Mouse (Mus musculus) frontal cortex, adult 2 months (tissue): Measurements from ENCODE around the gene Tnfrsf23. TPM values are rescaled to one million over a fixed set of nuclear protein-coding genes. Genes with fewer than 3 reads are reported as not detected.

Experiments
- polyA plus RNA-seq: library from polyadenylated mRNA; depleted of rRNA; stranded (reverse); fragments of >200 nt; gene quantifications from 2 replicates; pipeline ENCODE4 v1.2.3, GENCODE M21; 2012; rRNA removed

Gene Tnfrsf23
- polyA plus RNA-seq, 1 experiment: 2.8 TPM

Other genes with a start within 250 kb of the Tnfrsf23 start
- 9.1 and 10.3 TPM in 2 replicates for gene Cdkn1c, start 224.8 kb downstream of the Tnfrsf23 start, polyA plus RNA-seq
- gene Slc22a18, start 212.1 kb downstream of the Tnfrsf23 start, polyA plus RNA-seq: 0.74 and 1.1 TPM in 2 replicates
- 0.86 and 1.3 TPM in 2 replicates for gene Phlda2, start 182.7 kb downstream of the Tnfrsf23 start, polyA plus RNA-seq
- gene Nap1l4, start 136.8 kb downstream of the Tnfrsf23 start, polyA plus RNA-seq: 127 and 139 TPM in 2 replicates
- 50.6 and 51.8 TPM in 2 replicates for gene Cars, start 85.8 kb downstream of the Tnfrsf23 start, polyA plus RNA-seq
- gene Tnfrsf26, start 57.1 kb downstream of the Tnfrsf23 start, polyA plus RNA-seq: 0.18 and 0.21 TPM in 2 replicates
- 4.1 and 4.6 TPM in 2 replicates for gene Tnfrsf22, start 36.2 kb downstream of the Tnfrsf23 start, polyA plus RNA-seq
- 36.2 and 37.1 TPM in 2 replicates for gene Osbpl5, start 71.1 kb upstream of the Tnfrsf23 start, polyA plus RNA-seq
- gene Mrgprg, start 81.1 kb upstream of the Tnfrsf23 start, polyA plus RNA-seq: 0.29 and 0.36 TPM in 2 replicates
- gene Mrgpre, start 98.6 kb upstream of the Tnfrsf23 start, polyA plus RNA-seq: 6.2 and 6.3 TPM in 2 replicates
- gene Nadsyn1, start 137.0 kb upstream of the Tnfrsf23 start, polyA plus RNA-seq: 7.1 and 7.9 TPM in 2 replicates
- gene Dhcr7, start 137.3 kb upstream of the Tnfrsf23 start, polyA plus RNA-seq: 55.5 and 58.7 TPM in 2 replicates
- gene Gm498, start 181.0 kb upstream of the Tnfrsf23 start, polyA plus RNA-seq: not detected in 2 replicates